Mouse (Mus musculus) forebrain, embryonic 11.5 days (tissue): ENCODE measurements around the gene P2rx4. TPM values are rescaled to one million over a fixed set of nuclear protein-coding genes. Genes with fewer than 3 reads are reported as not detected.
A peak's percentile ranks its signal among the peaks of the same experiment; 100 is the strongest.
"Not testable (repeated sequence)": the region's sequence is repeated elsewhere in the genome, so short reads cannot be mapped to it uniquely, and the experiment has no call there.

Experiments used
- ATAC-seq: fragments of 200-750 bp; cut with Nextera tagmentation; replicated peaks from 2 replicates; pipeline ENCODE4 v1.8.0; 2017; ENCODE audit warnings: moderate TSS enrichment; ENCODE audit not compliant: low FRiP score
- DNase-seq: peaks from one replicate; pipeline ENCODE4 v3.0.0-alpha.2; 2017; ENCODE audit warnings: low spot score
- H3K27ac ChIP-seq: fragments of 300-500 bp; sonication (generic); 2 replicates; pipeline ENCODE4 v1.5.1; 2014; ENCODE audit warnings: low read depth, low read length
- H3K27me3 ChIP-seq: fragments of 300-500 bp; sonication (generic); 2 replicates; pipeline ENCODE4 v1.6.1; 2014; ENCODE audit warnings: mild to moderate bottlenecking, low read length, mixed read lengths; ENCODE audit not compliant: control insufficient read depth, insufficient read depth
- H3K36me3 ChIP-seq: fragments of 300-500 bp; sonication (generic); 2 replicates; pipeline ENCODE4 v1.6.1; 2014; ENCODE audit warnings: mild to moderate bottlenecking, low read length, moderate library complexity, mixed read lengths; ENCODE audit not compliant: control insufficient read depth, insufficient read depth
- H3K4me1 ChIP-seq: fragments of 300-500 bp; sonication (generic); replicated peaks from 2 replicates; pipeline ENCODE4 v1.6.1; 2014; ENCODE audit warnings: low read length, mixed read lengths; ENCODE audit not compliant: control insufficient read depth, insufficient read depth
- H3K4me2 ChIP-seq: fragments of 300-500 bp; sonication (generic); 2 replicates; pipeline ENCODE4 v1.6.1; 2014; ENCODE audit warnings: low read depth, mild to moderate bottlenecking, low read length, moderate library complexity, mixed read lengths; ENCODE audit not compliant: severe bottlenecking
- H3K4me3 ChIP-seq: fragments of 300-500 bp; sonication (generic); 2 replicates; pipeline ENCODE4 v1.5.1; 2014; ENCODE audit warnings: low read depth, low read length
- H3K9ac ChIP-seq: fragments of 300-500 bp; sonication (generic); 2 replicates; pipeline ENCODE4 v1.6.1; 2014; ENCODE audit warnings: low read length
- H3K9me3 ChIP-seq: fragments of 300-500 bp; sonication (generic); 2 replicates; pipeline ENCODE4 v1.6.1; 2016; ENCODE audit warnings: low read length, mixed read lengths; ENCODE audit not compliant: control insufficient read depth
- WGBS: fragments of 180-500 bp; shearing (Covaris S2); extraction: QIAGEN DNeasy Blood & Tissue Kit; methylation state at CpG from one replicate; pipeline ENCODE4 v1.1.7; 2014; 5-methylcytosine and 5-hydroxymethylcytosine counted together
- polyA plus RNA-seq: library from polyadenylated mRNA; unstranded; fragments of >200 nt; fragmentation: Nextera tagmentation; extraction: Ambion mirVana; gene quantifications from 2 replicates; pipeline ENCODE4 v1.2.1, GENCODE M21; 2014

P2rx4 gene
- polyA plus RNA-seq = 5.2 and 5.5 TPM in 2 replicates

DNA sequence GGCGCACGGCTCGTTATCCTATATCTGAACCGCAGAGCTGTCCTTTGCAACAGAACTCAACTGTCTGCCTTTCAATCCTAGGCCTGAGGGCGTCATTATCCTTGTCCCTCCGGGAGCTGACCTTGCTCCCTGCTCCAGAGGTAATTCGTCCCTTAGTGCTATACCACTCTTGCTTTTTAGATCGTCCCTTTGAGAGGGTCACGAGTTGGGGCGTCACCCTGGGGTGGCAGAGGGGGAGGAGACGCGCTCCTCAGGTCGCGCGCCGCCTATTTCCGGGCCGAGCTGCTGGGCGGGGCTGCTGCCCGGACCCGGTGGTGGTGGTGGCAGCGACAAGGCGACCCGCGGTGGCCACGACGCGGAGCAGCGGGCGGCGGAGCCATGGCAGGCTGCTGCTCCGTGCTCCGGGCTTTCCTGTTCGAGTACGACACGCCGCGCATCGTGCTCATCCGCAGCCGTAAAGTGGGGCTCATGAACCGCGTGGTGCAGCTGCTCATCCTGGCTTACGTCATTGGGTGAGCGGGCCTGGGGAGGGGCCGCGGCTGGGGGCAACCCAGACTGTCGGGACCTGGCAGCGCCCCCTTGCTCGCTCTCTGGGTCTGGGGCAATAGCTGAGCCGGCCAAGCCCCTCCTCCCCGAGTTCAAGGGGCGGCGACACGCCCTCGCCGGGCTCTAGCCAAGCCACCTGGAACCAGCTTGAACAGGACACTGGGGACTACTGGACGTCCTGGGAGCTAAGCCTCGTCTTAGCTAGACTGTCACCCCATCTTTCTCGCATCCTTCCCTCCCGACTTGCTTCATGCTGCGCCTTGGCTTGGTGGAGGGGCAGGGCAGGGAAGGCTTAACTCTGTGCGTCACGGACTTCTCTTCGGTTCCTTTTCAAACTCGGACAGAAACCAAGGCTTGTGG is at the start of gene P2rx4:
P2rx4 (plus strand) TSS at position 269 of the 906 bp plus-strand sequence.
- H3K36me3 ChIP-seq = no peaks in the 10 kb centered on the region
- H3K4me3 ChIP-seq = peak within 1 kb of the TSS; percentile 58
- DNase-seq (peak; percentile 85), ATAC-seq (peak; percentile 83)
- H3K27ac ChIP-seq = 0 out of 2 replicates have a peak within 1 kb of the TSS, but pooled peaks have one; percentile 18
- H3K4me1 ChIP-seq = 0 out of 2 replicates have a peak, but pooled peaks cover 3% of the 10 kb centered on the region
- no peaks in the 10 kb centered on the region for H3K27me3 ChIP-seq
- 1% methylated on average over 65 of the region's 66 CpGs for WGBS
- H3K4me2 ChIP-seq = peak within 1 kb of the TSS; percentile 96
- H3K9ac ChIP-seq = peak within 1 kb of the TSS; percentile 74
- no peaks in the 10 kb centered on the region for H3K9me3 ChIP-seq

DNA sequence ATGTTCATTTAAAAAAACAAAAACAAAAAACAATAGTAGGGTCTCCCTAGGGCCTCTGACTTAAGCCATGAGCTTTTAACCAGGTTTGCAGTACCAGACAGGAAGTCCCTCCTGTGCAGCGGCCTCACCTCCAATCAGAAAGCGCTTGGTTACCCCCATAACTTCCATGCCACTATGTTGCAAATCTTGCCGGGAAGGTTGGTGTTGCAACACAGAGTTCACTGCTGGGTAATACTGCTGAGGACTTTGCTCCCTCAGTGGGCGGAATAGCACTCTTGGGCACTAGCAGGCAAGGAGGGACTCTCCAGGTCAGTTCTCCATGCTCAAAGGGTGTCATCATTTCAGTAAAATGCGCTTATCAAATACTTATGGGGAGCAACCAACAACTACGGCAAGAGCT is 44.8 kb upstream of the P2rx4 start:
- H3K9ac ChIP-seq = no peak overlapping the region
- H3K36me3 ChIP-seq = no peaks in the 10 kb centered on the region
- H3K9me3 ChIP-seq = no peaks in the 10 kb centered on the region
- 97% methylated on average over 6 of the region's 6 CpGs for WGBS
- no peak overlapping the region for H3K27ac ChIP-seq
- DNase-seq (no peak), ATAC-seq (no peak)
- no peak overlapping the region for H3K4me3 ChIP-seq
- H3K27me3 ChIP-seq = no peaks in the 10 kb centered on the region
- no peaks in the 10 kb centered on the region for H3K4me1 ChIP-seq
- no peak overlapping the region for H3K4me2 ChIP-seq

DNA sequence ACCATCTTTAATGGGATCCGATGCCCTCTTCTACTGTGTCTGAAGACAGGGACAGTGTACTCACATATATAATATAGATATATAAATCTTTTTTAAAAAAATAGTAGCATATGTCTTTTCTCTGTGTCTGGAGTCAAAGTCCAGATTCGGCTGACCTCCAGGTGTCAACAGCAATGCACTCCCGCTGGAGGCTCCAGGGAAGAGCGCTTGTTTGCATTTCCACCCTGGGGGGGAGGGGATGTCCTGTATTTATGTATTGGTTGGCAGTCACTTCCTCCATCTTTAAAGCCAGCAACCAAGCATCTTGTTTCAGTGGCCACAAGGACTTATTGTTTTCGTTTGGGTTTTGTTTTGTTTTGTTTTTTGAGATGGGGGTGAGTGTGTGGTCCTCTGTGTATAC is 42.3 kb upstream of the P2rx4 start:
- H3K4me1 ChIP-seq = no peaks in the 10 kb centered on the region
- H3K4me3 ChIP-seq = no peak overlapping the region
- no peak overlapping the region for H3K9ac ChIP-seq
- H3K9me3 ChIP-seq = no peaks in the 10 kb centered on the region
- 71% methylated on average over 5 of the region's 5 CpGs for WGBS
- no peak for ATAC-seq
- no peaks in the 10 kb centered on the region for H3K27me3 ChIP-seq
- no peak overlapping the region for H3K27ac ChIP-seq
- no peak for DNase-seq
- no peaks in the 10 kb centered on the region for H3K36me3 ChIP-seq
- no peak overlapping the region for H3K4me2 ChIP-seq

DNA sequence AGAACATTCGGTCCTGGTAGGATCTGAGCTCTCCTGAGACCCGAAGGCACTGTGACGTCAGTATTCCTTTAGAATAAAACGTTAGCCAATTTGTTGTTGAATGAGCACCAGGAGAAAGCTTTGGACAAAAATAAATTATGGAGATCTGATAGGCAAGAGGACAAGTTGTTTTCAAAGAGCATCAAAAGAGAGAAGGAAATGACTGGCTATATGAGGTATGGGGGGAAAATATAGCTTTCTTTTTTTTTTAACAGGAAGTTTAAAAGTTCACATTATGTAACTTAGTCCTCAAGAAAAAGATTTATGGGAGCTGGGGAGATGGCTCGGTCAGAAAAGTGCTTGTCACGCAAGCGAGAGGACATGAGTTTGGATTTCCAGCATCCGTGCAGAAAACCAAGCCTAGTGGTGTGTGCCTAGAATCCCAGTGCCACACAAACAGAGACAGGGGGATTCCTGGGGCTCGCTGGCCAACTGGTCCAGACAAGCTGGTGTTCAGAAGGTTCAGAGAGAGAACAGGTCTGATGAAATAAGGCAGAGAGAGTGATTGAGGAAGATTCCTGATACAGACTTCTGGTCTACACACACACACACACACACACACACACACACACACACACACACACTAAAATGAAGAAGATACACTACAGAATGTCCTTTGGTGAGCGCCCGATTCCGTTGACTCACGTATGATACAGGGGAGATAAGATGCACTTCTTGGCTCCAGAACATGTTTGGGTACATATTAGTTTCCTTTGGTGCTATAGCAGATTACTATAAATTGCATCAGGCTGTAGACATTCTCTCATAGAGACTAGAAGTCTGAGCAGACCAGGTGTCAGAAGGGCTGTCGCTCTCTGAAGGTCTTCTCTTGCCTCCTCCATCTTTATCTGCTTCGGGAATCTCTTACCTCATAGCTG is 38.1 kb upstream of the P2rx4 start:
- H3K27me3 ChIP-seq = no peaks in the 10 kb centered on the region
- DNase-seq = no peak
- ATAC-seq = no peak
- H3K4me3 ChIP-seq = no peak overlapping the region
- H3K27ac ChIP-seq = no peak overlapping the region
- no peak overlapping the region for H3K9ac ChIP-seq
- H3K36me3 ChIP-seq = no peaks in the 10 kb centered on the region
- no peaks in the 10 kb centered on the region for H3K4me1 ChIP-seq
- H3K9me3 ChIP-seq = no peaks in the 10 kb centered on the region
- 91% methylated on average over 15 of the region's 15 CpGs for WGBS
- no peak overlapping the region for H3K4me2 ChIP-seq

DNA sequence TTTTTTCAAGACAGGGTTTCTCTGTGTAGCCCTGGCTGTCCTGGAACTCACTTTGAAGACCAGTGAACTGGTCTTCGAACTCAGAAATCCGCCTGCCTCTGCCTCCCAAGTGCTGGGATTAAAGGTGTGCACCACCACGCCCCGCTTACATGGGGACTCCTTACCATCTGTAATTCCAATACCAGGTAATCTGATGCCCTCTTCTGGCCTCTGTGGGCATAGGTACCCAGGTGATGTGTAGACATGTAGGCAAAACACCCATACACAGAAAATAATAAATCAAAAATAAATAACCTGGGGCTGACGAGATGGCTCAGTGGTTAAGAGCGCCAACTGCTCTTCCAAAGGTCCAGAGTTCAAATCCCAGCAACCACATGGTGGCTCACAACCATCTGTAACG is 35.7 kb upstream of the P2rx4 start:
- not testable (repeated sequence) for H3K4me1 ChIP-seq, H3K36me3 ChIP-seq, H3K9me3 ChIP-seq, H3K4me3 ChIP-seq, DNase-seq, ATAC-seq, H3K9ac ChIP-seq, H3K27me3 ChIP-seq, H3K4me2 ChIP-seq, H3K27ac ChIP-seq
- 79% methylated on average over 7 of the region's 7 CpGs for WGBS

DNA sequence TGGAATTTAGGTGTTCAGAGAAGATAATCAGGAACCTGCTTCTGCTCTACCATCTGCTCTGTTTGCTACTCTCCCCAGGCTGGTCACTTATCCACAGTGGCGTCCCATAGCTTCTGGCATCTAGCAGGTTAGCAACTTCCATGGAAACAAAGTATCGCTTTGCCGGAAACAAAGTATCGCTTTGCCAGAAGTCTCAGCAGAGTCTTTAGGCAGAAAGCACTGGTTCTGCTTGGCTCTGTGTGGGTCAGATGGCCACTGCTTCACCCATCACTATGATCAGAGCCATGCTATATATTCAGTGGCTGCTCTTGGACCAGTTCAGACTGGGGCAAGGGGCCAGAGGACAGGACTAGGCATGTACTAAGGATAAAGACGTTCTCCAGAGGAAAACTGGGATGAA is 35.0 kb upstream of the P2rx4 start:
- no peak for DNase-seq
- Histone ChIP-seq H3K4me3 (no peak overlapping the region), H3K27ac (no peak overlapping the region), H3K4me1 (no peaks in the 10 kb centered on the region), H3K36me3 (no peaks in the 10 kb centered on the region), H3K9me3 (no peaks in the 10 kb centered on the region), H3K9ac (no peak overlapping the region), H3K27me3 (no peaks in the 10 kb centered on the region), H3K4me2 (no peak overlapping the region)
- WGBS = 89% methylated on average over 5 of the region's 5 CpGs
- no peak for ATAC-seq

DNA sequence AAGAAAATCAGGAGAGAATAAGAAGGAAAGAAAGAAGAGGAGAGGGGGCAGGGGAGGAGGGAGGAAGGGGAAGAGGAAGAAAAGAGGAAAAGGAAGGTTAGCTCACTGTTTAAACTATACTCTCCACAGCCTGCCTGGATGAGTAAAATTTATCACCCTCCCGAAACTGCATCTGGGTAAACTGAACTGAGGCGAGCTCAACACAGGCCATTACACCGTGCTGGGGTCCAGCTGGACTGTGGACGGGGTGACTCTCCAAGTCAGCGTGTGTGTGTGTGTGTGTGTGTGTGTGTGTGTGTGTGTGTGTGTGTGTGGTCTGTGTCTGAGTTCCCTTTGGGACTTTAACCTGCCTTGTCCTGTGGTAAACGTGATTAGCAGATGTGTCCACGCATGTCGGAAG is 31.3 kb upstream of the P2rx4 start:
- Histone ChIP-seq H3K4me1 (no peaks in the 10 kb centered on the region), H3K27me3 (no peaks in the 10 kb centered on the region), H3K4me3 (no peak overlapping the region), H3K4me2 (no peak overlapping the region), H3K9ac (no peak overlapping the region), H3K36me3 (no peaks in the 10 kb centered on the region), H3K9me3 (no peaks in the 10 kb centered on the region), H3K27ac (no peak overlapping the region)
- DNase-seq = no peak
- ATAC-seq = no peak
- 90% methylated on average over 8 of the region's 8 CpGs for WGBS

DNA sequence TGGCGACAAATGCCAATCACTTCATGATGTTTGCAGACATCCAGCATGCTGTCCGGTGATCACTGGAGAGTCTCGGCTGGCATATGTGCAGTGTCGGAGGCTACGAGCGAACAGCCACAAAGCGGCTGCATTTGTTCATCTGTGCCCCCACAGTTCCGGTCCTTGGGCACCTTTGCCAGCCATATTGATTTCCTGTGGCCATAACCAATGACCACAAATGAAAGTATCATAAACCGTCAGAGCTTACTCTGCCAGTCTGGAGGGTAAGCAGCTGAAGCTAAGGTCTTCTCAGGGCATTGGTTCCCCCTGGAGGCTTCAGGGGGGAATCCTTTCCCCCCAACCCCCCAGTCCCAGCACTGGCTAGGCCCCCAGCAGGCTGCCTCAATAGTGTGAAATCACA is 29.4 kb upstream of the P2rx4 start:
- WGBS = 96% methylated on average over 9 of the region's 9 CpGs
- H3K9me3 ChIP-seq = no peaks in the 10 kb centered on the region
- H3K4me3 ChIP-seq = no peak overlapping the region
- ATAC-seq (no peak), DNase-seq (no peak)
- no peak overlapping the region for H3K4me2 ChIP-seq
- no peak overlapping the region for H3K9ac ChIP-seq
- H3K27me3 ChIP-seq = no peaks in the 10 kb centered on the region
- H3K36me3 ChIP-seq = no peaks in the 10 kb centered on the region
- H3K4me1 ChIP-seq = no peaks in the 10 kb centered on the region
- no peak overlapping the region for H3K27ac ChIP-seq
